Mouse (Mus musculus): Measurements from ENCODE around the gene Ppfia3. TPM values are rescaled to one million over a fixed set of nuclear protein-coding genes. Genes with fewer than 3 reads are reported as not detected.

Gene Ppfia3
- polyA plus RNA-seq, 1 experiment from 2014 or later = 8.4 TPM

GRCm38 (mm10) chr7:45341303-45341702 lies 25.5 kb downstream of the Ppfia3 start:
- Histone ChIP-seq H3K4me3 (replicated peaks) (peak overlapping the region; percentile 60), H3K27ac (peak overlapping the region; percentile 60; the same call in 1 of the 2 replicates), H3K4me2 (peak overlapping the region; percentile 94), H3K36me3 (no peaks in the 10 kb centered on the region), H3K9ac (replicated peaks) (no peak overlapping the region), H3K27me3 (peaks cover 35% of the 10 kb centered on the region), H3K4me1 (replicated peaks) (peaks cover 50% of the 10 kb centered on the region), H3K9me3 (no peaks in the 10 kb centered on the region)
- 4% methylated on average over 8 of the region's 8 CpGs for WGBS
- no peak for ATAC-seq (ENCODE audit: insufficient number of reproducible peaks, insufficient read depth, low FRiP score, low TSS enrichment, low read depth)

- H3K27ac ChIP-seq = peak overlapping the region; percentile 60
- no peaks in the 10 kb centered on the region for H3K36me3 ChIP-seq
- peaks cover 35% of the 10 kb centered on the region for H3K27me3 ChIP-seq
- H3K4me3 ChIP-seq (replicated peaks) = peak overlapping the region; percentile 60
- WGBS = under 1% methylated on average over 11 of the region's 11 CpGs
- ATAC-seq (ENCODE audit: insufficient number of reproducible peaks, insufficient read depth, low FRiP score, low TSS enrichment, low read depth) = no peak
- H3K9ac ChIP-seq (replicated peaks) = peak overlapping the region; percentile 72; the same call in 1 of the 2 replicates
- H3K4me1 ChIP-seq (replicated peaks) = peaks cover 50% of the 10 kb centered on the region
- H3K4me2 ChIP-seq = peak overlapping the region; percentile 94
- H3K9me3 ChIP-seq = no peaks in the 10 kb centered on the region
Measured at GRCm38 (mm10) chr7:45340669-45341068, 26.1 kb downstream of the Ppfia3 start.

GRCm38 (mm10) chr7:45340066-45340442 lies 26.8 kb downstream of the Ppfia3 start:
- H3K27me3 ChIP-seq = peaks cover 35% of the 10 kb centered on the region
- H3K4me2 ChIP-seq = peak overlapping the region; percentile 94
- no peaks in the 10 kb centered on the region for H3K36me3 ChIP-seq
- H3K4me3 ChIP-seq (replicated peaks) = peak overlapping the region; percentile 60
- no peaks in the 10 kb centered on the region for H3K9me3 ChIP-seq
- H3K4me1 ChIP-seq (replicated peaks) = peaks cover 53% of the 10 kb centered on the region
- ATAC-seq (ENCODE audit: insufficient number of reproducible peaks, insufficient read depth, low FRiP score, low TSS enrichment, low read depth) = no peak
- H3K27ac ChIP-seq = peak overlapping the region; percentile 47
- peak overlapping the region; percentile 72; the same call in 1 of the 2 replicates for H3K9ac ChIP-seq (replicated peaks)
- WGBS = under 1% methylated on average over 11 of the region's 11 CpGs

GRCm38 (mm10) chr7:45339410-45340065 lies 27.3 kb downstream of the Ppfia3 start:
- Histone ChIP-seq H3K4me2 (peak overlapping the region; percentile 94), H3K27me3 (peaks cover 35% of the 10 kb centered on the region), H3K9me3 (no peaks in the 10 kb centered on the region), H3K4me1 (replicated peaks) (peaks cover 58% of the 10 kb centered on the region), H3K27ac (peak overlapping the region; percentile 78), H3K4me3 (replicated peaks) (peak overlapping the region; percentile 60), H3K36me3 (no peaks in the 10 kb centered on the region), H3K9ac (replicated peaks) (peak overlapping the region; percentile 72)
- under 1% methylated on average over 39 of the region's 39 CpGs for WGBS
- ATAC-seq (ENCODE audit: insufficient number of reproducible peaks, insufficient read depth, low FRiP score, low TSS enrichment, low read depth) = peak; percentile 70

GRCm38 (mm10) chr7:45338161-45338911 lies 28.5 kb downstream of the Ppfia3 start:
- Histone ChIP-seq H3K36me3 (no peaks in the 10 kb centered on the region), H3K9me3 (no peaks in the 10 kb centered on the region), H3K27ac (peak overlapping the region; percentile 59; the same call in 1 of the 2 replicates), H3K9ac (replicated peaks) (peak overlapping the region; percentile 72), H3K27me3 (peaks cover 29% of the 10 kb centered on the region), H3K4me1 (replicated peaks) (peaks cover 63% of the 10 kb centered on the region), H3K4me2 (peak overlapping the region; percentile 94), H3K4me3 (replicated peaks) (peak overlapping the region; percentile 60)
- ATAC-seq (ENCODE audit: insufficient number of reproducible peaks, insufficient read depth, low FRiP score, low TSS enrichment, low read depth) = no peak; the same call in 1 of the 2 replicates
- WGBS = 4% methylated on average over 14 of the region's 14 CpGs

- ATAC-seq (ENCODE audit: insufficient number of reproducible peaks, insufficient read depth, low FRiP score, low TSS enrichment, low read depth) = no peak
- peaks cover 21% of the 10 kb centered on the region for H3K27me3 ChIP-seq
- H3K36me3 ChIP-seq = no peaks in the 10 kb centered on the region
- H3K9ac ChIP-seq (replicated peaks) = no peak overlapping the region
- 19% methylated on average over 4 of the region's 4 CpGs for WGBS
- peak overlapping the region; percentile 94 for H3K4me2 ChIP-seq
- no peaks in the 10 kb centered on the region for H3K9me3 ChIP-seq
- peaks cover 67% of the 10 kb centered on the region for H3K4me1 ChIP-seq (replicated peaks)
- no peak overlapping the region for H3K4me3 ChIP-seq (replicated peaks)
- no peak overlapping the region for H3K27ac ChIP-seq
Measured at GRCm38 (mm10) chr7:45337469-45337868, 29.4 kb downstream of the Ppfia3 start.

- peaks cover 21% of the 10 kb centered on the region for H3K27me3 ChIP-seq
- no peak overlapping the region for H3K4me3 ChIP-seq (replicated peaks)
- no peak overlapping the region for H3K9ac ChIP-seq (replicated peaks)
- no peak overlapping the region for H3K27ac ChIP-seq
- H3K4me1 ChIP-seq (replicated peaks) = peaks cover 65% of the 10 kb centered on the region
- H3K9me3 ChIP-seq = no peaks in the 10 kb centered on the region
- no peak for ATAC-seq (ENCODE audit: insufficient number of reproducible peaks, insufficient read depth, low FRiP score, low TSS enrichment, low read depth)
- H3K4me2 ChIP-seq = no peak overlapping the region
- WGBS = 86% methylated on average over 4 of the region's 4 CpGs
- H3K36me3 ChIP-seq = no peaks in the 10 kb centered on the region
Measured at GRCm38 (mm10) chr7:45336319-45336718, 30.5 kb downstream of the Ppfia3 start.

- Histone ChIP-seq H3K9ac (replicated peaks) (no peak within 1 kb of the TSS; the same call in 1 of the 2 replicates), H3K36me3 (no peaks in the 10 kb centered on the region), H3K27me3 (peaks cover 21% of the 10 kb centered on the region), H3K4me1 (replicated peaks) (peaks cover 53% of the 10 kb centered on the region), H3K27ac (peak within 1 kb of the TSS; percentile 35; the same call in 1 of the 2 replicates), H3K4me3 (replicated peaks) (0 out of 2 replicates have a peak within 1 kb of the TSS, but pooled peaks have one; percentile 67), H3K4me2 (peak within 1 kb of the TSS; percentile 78), H3K9me3 (no peaks in the 10 kb centered on the region)
- ATAC-seq (ENCODE audit: insufficient number of reproducible peaks, insufficient read depth, low FRiP score, low TSS enrichment, low read depth) = no peak
- 28% methylated on average over 5 of the region's 5 CpGs for WGBS
Measured at GRCm38 (mm10) chr7:45335056-45335455, 31.8 kb downstream of the Ppfia3 start, which contains the start of gene Hrc. Hrc (plus strand) TSS chr7:45335290.

- Histone ChIP-seq H3K27me3 (peaks cover 21% of the 10 kb centered on the region), H3K36me3 (no peaks in the 10 kb centered on the region), H3K4me3 (replicated peaks) (no peak overlapping the region), H3K9me3 (no peaks in the 10 kb centered on the region), H3K27ac (peak overlapping the region; percentile 35; the same call in 1 of the 2 replicates), H3K4me1 (replicated peaks) (peaks cover 50% of the 10 kb centered on the region), H3K4me2 (peak overlapping the region; percentile 78), H3K9ac (replicated peaks) (no peak overlapping the region; the same call in 1 of the 2 replicates)
- 0 out of 2 replicates have a peak, but pooled peaks have one; percentile 8 for ATAC-seq (ENCODE audit: insufficient number of reproducible peaks, insufficient read depth, low FRiP score, low TSS enrichment, low read depth)
- WGBS = 14% methylated on average over 3 of the region's 3 CpGs
Measured at GRCm38 (mm10) chr7:45334605-45335004, 32.2 kb downstream of the Ppfia3 start.

GRCm38 (mm10) chr7:45333431-45333982 lies 33.3 kb downstream of the Ppfia3 start, which contains the start of gene Trpm4:
Trpm4 (minus strand) TSS chr7:45333780.
- Histone ChIP-seq H3K27me3 (peaks cover 18% of the 10 kb centered on the region), H3K4me2 (peak within 1 kb of the TSS; percentile 78), H3K4me1 (replicated peaks) (peaks cover 39% of the 10 kb centered on the region), H3K4me3 (replicated peaks) (peak within 1 kb of the TSS; percentile 67), H3K9me3 (no peaks in the 10 kb centered on the region), H3K27ac (peak within 1 kb of the TSS; percentile 87), H3K36me3 (no peaks in the 10 kb centered on the region), H3K9ac (replicated peaks) (peak within 1 kb of the TSS; percentile 69)
- peak; percentile 60 for ATAC-seq (ENCODE audit: insufficient number of reproducible peaks, insufficient read depth, low FRiP score, low TSS enrichment, low read depth)
- WGBS = under 1% methylated on average over 38 of the region's 38 CpGs
